In the genomic region with DNA sequence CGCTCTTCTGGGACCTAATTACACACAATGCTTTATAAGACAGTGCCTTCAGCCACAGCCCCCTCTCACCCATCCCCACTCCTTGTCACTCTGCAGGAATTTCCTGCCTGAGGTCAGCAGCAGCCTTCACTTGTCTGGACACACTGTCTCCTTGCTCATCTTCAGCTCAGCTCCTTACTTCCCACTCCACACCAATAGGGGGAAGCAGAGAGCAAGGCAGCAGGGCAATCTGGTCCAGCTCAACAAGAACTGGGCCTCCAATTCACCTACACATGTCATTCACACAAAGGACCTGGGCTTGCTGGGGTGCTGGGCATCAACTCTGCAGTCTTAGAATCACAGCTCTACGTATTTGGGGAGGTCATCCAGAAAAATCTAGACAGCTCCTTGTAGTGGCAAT, we compare ENCODE assay signal across 14 mouse cellular contexts. TPM values are rescaled to one million over a fixed set of nuclear protein-coding genes. Genes with fewer than 3 reads are reported as not detected.
DNase-seq lines count a peak whose midpoint lies in the region; ATAC-seq and TF ChIP-seq lines count a peak whose summit lies in the region.
"Had no signal": no experiment of that assay in that cellular context is flagged by ENCODE, and none has a peak within 500 bp of the region (broad histone marks: within the 10 kb centered on the region; RNA-seq: fewer than 3 reads in every experiment).

No protein-coding gene starts in this region.

- TF ChIP-seq CTCF in forebrain, postnatal 0 days (IDR thresholded peaks at IDR 0.05; ENCODE audit: low read depth), result peak; percentile 67
- 0 out of 2 replicates have a peak, but pooled peaks have one; percentile 4 for TF ChIP-seq CTCF in liver, embryonic 14.5 days (IDR thresholded peaks at IDR 0.05; ENCODE audit: low read depth)
- TF ChIP-seq CTCF in midbrain, postnatal 0 days (IDR thresholded peaks at IDR 0.05), result peak; percentile 73

- 0 out of 2 replicates have a peak overlapping the region, but pooled peaks have one; percentile 15 for H3K27ac ChIP-seq in forebrain, postnatal 0 days (ENCODE audit: low read depth, low read length)
- no peak overlapping the region for H3K27ac ChIP-seq in forebrain, embryonic 16.5 days (ENCODE audit: low read length)
- no peak overlapping the region for H3K27ac ChIP-seq in liver, embryonic 14.5 days
- H3K27ac ChIP-seq in liver, embryonic 12.5 days, result no peak overlapping the region
- H3K27ac ChIP-seq in midbrain, postnatal 0 days (ENCODE audit: low read depth, low read length), result peak overlapping the region; percentile 34; the same call in 1 of the 2 replicates
- H3K27ac ChIP-seq: embryonic facial prominence, embryonic 15.5 days had no signal

- H3K4me1 ChIP-seq in forebrain, postnatal 0 days (ENCODE audit: insufficient read depth), result peaks cover 21% of the 10 kb centered on the region
- H3K4me1 ChIP-seq in forebrain, embryonic 16.5 days (replicated peaks; ENCODE audit: control insufficient read depth, insufficient read depth, low read length), result peaks cover 42% of the 10 kb centered on the region
- H3K4me1 ChIP-seq in liver, embryonic 14.5 days (replicated peaks; ENCODE audit: control insufficient read depth in 2 of 2, insufficient read depth in 2 of 2, low read length in 1 of 2), result no peaks in the 10 kb centered on the region
- H3K4me1 ChIP-seq in liver, embryonic 12.5 days, result no peaks in the 10 kb centered on the region
- 0 out of 2 replicates have a peak, but pooled peaks cover 10% of the 10 kb centered on the region for H3K4me1 ChIP-seq in midbrain, postnatal 0 days (ENCODE audit: insufficient read depth, low read length)
- H3K4me1 ChIP-seq: embryonic facial prominence, embryonic 15.5 days had no signal

- no peak for DNase-seq in forebrain, postnatal 0 days
- no peak for DNase-seq in liver, embryonic 14.5 days (ENCODE audit: low read depth in 3 of 3, low spot score in 3 of 3)
- DNase-seq in brain, adult 2 months (ENCODE audit: low read depth, low spot score), result peak; percentile 59
- no peak for DNase-seq in midbrain, postnatal 0 days (ENCODE audit: low spot score)
- no peak for DNase-seq in kidney, postnatal 10 days
- DNase-seq: adrenal gland, postnatal 10 days; heart, adult 18-20 months; right cerebral cortex, postnatal 4 days had no signal

- TF ChIP-seq EP300 in liver, embryonic 14.5 days (IDR thresholded peaks at IDR 0.05; ENCODE audit: low read depth), result no peak

- H3K9me3 ChIP-seq in forebrain, postnatal 0 days (ENCODE audit: low read length), result no peaks in the 10 kb centered on the region
- no peaks in the 10 kb centered on the region for H3K9me3 ChIP-seq in forebrain, embryonic 16.5 days (ENCODE audit: control insufficient read depth, low read length)
- H3K9me3 ChIP-seq in liver, embryonic 14.5 days (ENCODE audit: control insufficient read depth, low read length), result no peaks in the 10 kb centered on the region
- H3K9me3 ChIP-seq in liver, embryonic 12.5 days (replicated peaks), result no peaks in the 10 kb centered on the region
- H3K9me3 ChIP-seq in midbrain, postnatal 0 days (ENCODE audit: low read length), result no peaks in the 10 kb centered on the region
- H3K9me3 ChIP-seq: embryonic facial prominence, embryonic 15.5 days had no signal

- 84% methylated on average over 2 of the region's 2 CpGs for WGBS in forebrain, postnatal 0 days
- WGBS in forebrain, embryonic 16.5 days, result 80% methylated on average over 2 of the region's 2 CpGs
- WGBS in liver, embryonic 14.5 days (ENCODE audit: insufficient replicate concordance), result 58% methylated on average over 2 of the region's 2 CpGs
- 61% methylated on average over 2 of the region's 2 CpGs for WGBS in liver, embryonic 12.5 days (ENCODE audit: insufficient replicate concordance)
- WGBS in midbrain, postnatal 0 days, result 75% methylated on average over 2 of the region's 2 CpGs

- H3K4me3 ChIP-seq in forebrain, postnatal 0 days (ENCODE audit: low read depth, low read length), result no peak overlapping the region
- H3K4me3 ChIP-seq in forebrain, embryonic 16.5 days (replicated peaks; ENCODE audit: low read length), result no peak overlapping the region
- no peak overlapping the region for H3K4me3 ChIP-seq in liver, embryonic 14.5 days (ENCODE audit: insufficient read depth in 1 of 2, low read depth in 2 of 2, low read length in 2 of 2)
- no peak overlapping the region for H3K4me3 ChIP-seq in liver, embryonic 12.5 days
- no peak overlapping the region for H3K4me3 ChIP-seq in midbrain, postnatal 0 days (ENCODE audit: low read depth, low read length)
- H3K4me3 ChIP-seq: embryonic facial prominence, embryonic 15.5 days had no signal

- H3K36me3 ChIP-seq in forebrain, postnatal 0 days (ENCODE audit: insufficient read depth), result peaks cover under 1% of the 10 kb centered on the region; the same call in 1 of the 2 replicates
- H3K36me3 ChIP-seq in forebrain, embryonic 16.5 days (ENCODE audit: control insufficient read depth, insufficient read depth), result no peaks in the 10 kb centered on the region
- no peaks in the 10 kb centered on the region for H3K36me3 ChIP-seq in liver, embryonic 14.5 days (replicated peaks; ENCODE audit: control insufficient read depth, insufficient read depth, low read depth)
- H3K36me3 ChIP-seq in liver, embryonic 12.5 days, result no peaks in the 10 kb centered on the region
- no peaks in the 10 kb centered on the region for H3K36me3 ChIP-seq in midbrain, postnatal 0 days (ENCODE audit: insufficient read depth, low read length)
- H3K36me3 ChIP-seq: embryonic facial prominence, embryonic 15.5 days had no signal

- ATAC-seq in forebrain, postnatal 0 days, result no peak
- ATAC-seq in forebrain, embryonic 16.5 days, result no peak
- ATAC-seq in liver, embryonic 14.5 days (ENCODE audit: insufficient read depth), result no peak
- no peak for ATAC-seq in liver, embryonic 12.5 days
- no peak for ATAC-seq in midbrain, postnatal 0 days (ENCODE audit: low FRiP score)

- H3K4me2 ChIP-seq in forebrain, postnatal 0 days (ENCODE audit: low read depth), result no peak overlapping the region
- H3K4me2 ChIP-seq in forebrain, embryonic 16.5 days (ENCODE audit: low read length), result no peak overlapping the region
- no peak overlapping the region for H3K4me2 ChIP-seq in liver, embryonic 14.5 days (ENCODE audit: low read depth)
- H3K4me2 ChIP-seq in liver, embryonic 12.5 days, result no peak overlapping the region
- no peak overlapping the region for H3K4me2 ChIP-seq in midbrain, postnatal 0 days (ENCODE audit: low read depth, low read length, poor library complexity, severe bottlenecking)
- H3K4me2 ChIP-seq: embryonic facial prominence, embryonic 15.5 days had no signal

- no peak overlapping the region for H3K9ac ChIP-seq in forebrain, postnatal 0 days
- H3K9ac ChIP-seq in forebrain, embryonic 16.5 days (replicated peaks; ENCODE audit: low read depth, low read length), result no peak overlapping the region
- H3K9ac ChIP-seq in liver, embryonic 14.5 days (replicated peaks), result no peak overlapping the region
- no peak overlapping the region for H3K9ac ChIP-seq in liver, embryonic 12.5 days
- no peak overlapping the region for H3K9ac ChIP-seq in midbrain, postnatal 0 days (replicated peaks; ENCODE audit: low read length, poor library complexity, severe bottlenecking)
- H3K9ac ChIP-seq: embryonic facial prominence, embryonic 15.5 days had no signal

- no peaks in the 10 kb centered on the region for H3K27me3 ChIP-seq in forebrain, postnatal 0 days (ENCODE audit: insufficient read depth, low read length)
- no peaks in the 10 kb centered on the region for H3K27me3 ChIP-seq in forebrain, embryonic 16.5 days (replicated peaks; ENCODE audit: control insufficient read depth, insufficient read depth, low read length)
- H3K27me3 ChIP-seq in liver, embryonic 14.5 days (ENCODE audit: control insufficient read depth, insufficient read depth, low read length), result no peaks in the 10 kb centered on the region
- no peaks in the 10 kb centered on the region for H3K27me3 ChIP-seq in liver, embryonic 12.5 days (replicated peaks)
- H3K27me3 ChIP-seq in midbrain, postnatal 0 days (ENCODE audit: insufficient read depth, low read length), result no peaks in the 10 kb centered on the region
- H3K27me3 ChIP-seq: embryonic facial prominence, embryonic 15.5 days had no signal

RNA-seq across cellular contexts. Expression of a gene that starts 33.0 kb away (rescaled TPM):
- total RNA-seq in forebrain, postnatal 0 days (2014; rRNA removed), result 103 and 114 TPM in 2 replicates
- 167 and 218 TPM in 2 replicates for polyA plus RNA-seq in forebrain, postnatal 0 days (2015; fragmentation: Nextera tagmentation; extraction: Ambion mirVana)
- polyA plus RNA-seq in forebrain, embryonic 16.5 days (2015; fragmentation: Nextera tagmentation; extraction: Ambion mirVana), result 261 and 316 TPM in 2 replicates
- polyA plus RNA-seq in liver, embryonic 14.5 days (2012; rRNA removed), result 0.09 TPM in 1 of 2 replicates, not detected in the other
- not detected in 2 replicates for polyA plus RNA-seq in liver, embryonic 14.5 days (2014; fragmentation: Nextera tagmentation; extraction: Ambion mirVana)
- polyA plus RNA-seq in liver, embryonic 12.5 days (2016; fragmentation: Nextera tagmentation; extraction: Ambion mirVana), result not detected in 2 replicates
- total RNA-seq in midbrain, postnatal 0 days (2014; rRNA removed), result 104 and 130 TPM in 2 replicates
- polyA plus RNA-seq in midbrain, postnatal 0 days (2015; fragmentation: Nextera tagmentation; extraction: Ambion mirVana), result 208 and 223 TPM in 2 replicates
- total RNA-seq: gastrocnemius, adult 18-20 months; heart, adult 18-20 months; megakaryocyte, adult 5-6 weeks had no signal
- polyA plus RNA-seq: kidney, embryonic 14.5 days had no signal

Comparison
In these comparisons a context has a peak if more than half of its experiments do, and no peak if none do; other contexts are left out.
1. H3K27ac ChIP-seq: peak in forebrain, postnatal 0 days (single experiment) and midbrain, postnatal 0 days (single experiment); none in forebrain, embryonic 16.5 days (single experiment), liver, embryonic 14.5 days (single experiment) and liver, embryonic 12.5 days (single experiment).
2. CTCF ChIP-seq: peak in every context shown above with its lines; median percentile 73 in midbrain, postnatal 0 days; 67 in forebrain, postnatal 0 days; 4 in liver, embryonic 14.5 days.
3. RNA of a gene that starts 33.0 kb away (polyA plus RNA-seq): 261 to 316 TPM in forebrain, embryonic 16.5 days, 208 to 223 TPM in midbrain, postnatal 0 days and 167 to 218 TPM in forebrain, postnatal 0 days; not detected in liver, embryonic 12.5 days and 0.09 TPM in liver, embryonic 14.5 days; every median in the first group is over 100 times any median in the second.